ENCODE assay signal across 7 mouse cellular contexts in the genomic region with DNA sequence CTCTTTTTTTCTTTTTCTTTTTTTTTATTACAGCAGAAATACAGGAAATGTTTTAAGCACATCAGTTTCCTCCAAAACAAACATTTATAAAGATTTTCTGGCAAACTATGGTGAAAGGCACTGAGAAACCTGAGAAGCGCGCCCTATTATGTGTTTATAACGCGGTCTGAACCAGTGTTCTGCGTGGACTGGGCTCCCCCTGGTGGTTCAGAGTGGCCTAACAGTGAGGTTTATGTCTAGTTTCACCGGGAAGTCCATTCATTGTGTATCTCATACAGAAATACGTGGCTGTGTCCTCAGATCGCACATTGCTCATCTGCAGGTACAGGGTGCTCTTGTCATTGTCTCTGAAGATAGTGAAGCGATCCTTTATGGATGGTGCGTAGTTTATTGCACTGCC.
DNase-seq lines count a peak whose midpoint lies in the region; ATAC-seq lines count a peak whose summit lies in the region.
"Not testable (repeated sequence)": the region's sequence is repeated elsewhere in the genome, so short reads cannot be mapped to it uniquely, and the experiment has no call there.

No protein-coding gene starts in this region.

- not testable (repeated sequence) for H3K27ac ChIP-seq in midbrain, embryonic 14.5 days (replicated peaks; ENCODE audit: low read depth, low read length)

- not testable (repeated sequence) for H3K36me3 ChIP-seq in midbrain, embryonic 14.5 days (ENCODE audit: control insufficient read depth, insufficient read depth, low read length); splenic B cell, adult 2 months (ENCODE audit: control insufficient read depth, insufficient read depth, low read length, poor library complexity, severe bottlenecking)

- not testable (repeated sequence) for H3K27me3 ChIP-seq in midbrain, embryonic 14.5 days (ENCODE audit: control insufficient read depth, insufficient read depth, low read length); splenic B cell, adult 2 months (ENCODE audit: control insufficient read depth, insufficient read depth, low read length, poor library complexity, severe bottlenecking)

- not testable (repeated sequence) for H3K4me3 ChIP-seq in midbrain, embryonic 14.5 days (replicated peaks; ENCODE audit: low read depth, low read length)

- H3K4me2 ChIP-seq in midbrain, embryonic 14.5 days (ENCODE audit: low read length), result not testable (repeated sequence)

- not testable (repeated sequence) for H3K9ac ChIP-seq in midbrain, embryonic 14.5 days (replicated peaks; ENCODE audit: low read length)

- not testable (repeated sequence) for H3K9me3 ChIP-seq in midbrain, embryonic 14.5 days (ENCODE audit: control insufficient read depth, low read length)

- 37% methylated on average over 10 of the region's 10 CpGs for WGBS in midbrain, embryonic 14.5 days

- ATAC-seq in midbrain, embryonic 14.5 days (ENCODE audit: low FRiP score, low TSS enrichment), result not testable (repeated sequence)

- DNase-seq in adrenal gland, adult 18-20 months (ENCODE audit: low spot score in 2 of 2), result peak; percentile 86 to 89
- peak; percentile 42 to 46 for DNase-seq in cerebellum, postnatal 36 days
- DNase-seq in gastrocnemius, postnatal 14 days, result peak; percentile 43
- DNase-seq in kidney, adult 18-20 months, result peak; percentile 97
- peak; percentile 66 to 70 for DNase-seq in left cerebral cortex, postnatal 25 days (ENCODE audit: low spot score in 2 of 2)
- DNase-seq in midbrain, embryonic 14.5 days, result peak; percentile 35
- peak; percentile 50 for DNase-seq in splenic B cell, adult 2 months (ENCODE audit: low read depth, low spot score)

- intact Hi-C loops in gastrocnemius, postnatal 14 days (cut with DNase I; ENCODE audit: low total_unique reads), result not testable (repeated sequence)
- intact Hi-C loops in left cerebral cortex, postnatal 25 days (cut with DNase I), result loop anchor here (5.0 kb wide), 1 partner anchor 764 kb away; no protein-coding TSS in a partner anchor

- H3K4me1 ChIP-seq in midbrain, embryonic 14.5 days (ENCODE audit: control insufficient read depth, insufficient read depth, low read length), result not testable (repeated sequence)

Comparison
In these comparisons a context has a peak if more than half of its experiments do, and no peak if none do; other contexts are left out.
1. DNase-seq: peak in every context shown above with its lines; median percentile 97 in kidney, adult 18-20 months; 88 in adrenal gland, adult 18-20 months; 68 in left cerebral cortex, postnatal 25 days; 50 in splenic B cell, adult 2 months; 44 in cerebellum, postnatal 36 days; 43 in gastrocnemius, postnatal 14 days; 35 in midbrain, embryonic 14.5 days.